Mouse (Mus musculus) bone marrow, adult 2 months (tissue): Measurements from ENCODE around the gene Cc2d1a.

Experiments
- CTCF ChIP-seq: fragments of 200-500 bp; IDR thresholded peaks from 2 replicates; pipeline ENCODE4 v1.5.1; 2011; ENCODE audit warnings: low read length, control low read depth; ENCODE audit not compliant: control insufficient read depth, insufficient read depth
- POLR2A ChIP-seq: fragments of 200-500 bp; IDR thresholded peaks from 2 replicates; pipeline ENCODE4 v1.6.1; 2011; ENCODE audit warnings: low read depth, mild to moderate bottlenecking, control low read depth, low read length, borderline replicate concordance; ENCODE audit not compliant: control insufficient read depth

- no peak for TF ChIP-seq CTCF
- peak; percentile 53; the same call in 1 of the 2 replicates for TF ChIP-seq POLR2A
These were observed 42.8 kb downstream of the Cc2d1a start, which contains the start of gene Dcaf15 for GRCm38 (mm10) chr8:84104697-84105609.
